Mouse (Mus musculus): ENCODE results near the gene Tpgs1. TPM values are rescaled to one million over a fixed set of nuclear protein-coding genes. Genes with fewer than 3 reads are reported as not detected.

Gene Tpgs1
- total RNA-seq, 2 experiments from 2014 or later, result 18.1 to 19.9 TPM

DNA sequence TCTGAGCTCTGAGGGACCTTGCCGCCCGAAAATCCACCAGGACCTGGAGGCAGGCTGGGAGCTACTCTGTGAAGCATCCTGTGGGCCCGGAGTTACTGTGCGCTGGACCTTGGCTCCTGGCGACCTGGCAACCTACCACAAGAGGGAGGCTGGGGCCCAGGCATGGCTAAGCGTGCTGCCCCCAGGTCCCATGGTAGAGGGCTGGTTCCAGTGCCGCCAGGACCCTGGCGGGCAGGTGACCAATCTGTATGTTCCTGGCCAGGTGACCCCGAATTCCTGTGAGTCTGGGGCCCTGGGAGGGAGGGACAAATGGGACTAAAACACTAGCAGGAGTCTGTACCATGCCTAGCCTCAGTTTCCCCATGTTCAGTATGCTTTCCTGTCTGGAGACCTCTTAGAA is 2.7 kb upstream of the Tpgs1 start:
- DNase-seq, result no peak
- intact Hi-C loops (cut with DNase I), result no loop called here

DNA sequence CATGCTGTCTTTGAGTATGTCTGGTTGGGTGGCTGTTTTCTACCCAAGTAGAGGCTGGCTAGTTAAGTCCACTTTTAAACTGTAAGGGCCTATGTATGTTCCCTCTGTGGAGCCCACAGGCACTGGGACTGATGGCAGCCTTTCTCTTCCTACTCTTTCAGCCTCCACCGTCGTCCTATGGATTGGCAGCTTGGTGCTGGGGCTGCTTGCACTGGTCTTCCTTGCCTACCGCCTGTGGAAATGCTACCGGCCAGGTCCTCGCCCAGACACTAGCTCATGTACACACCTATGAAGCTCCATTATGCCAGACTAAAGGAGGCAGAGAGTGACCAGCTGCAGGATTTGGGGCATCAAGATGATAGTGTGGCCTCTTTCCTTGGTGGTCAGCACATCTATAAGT is 1.1 kb upstream of the Tpgs1 start:
- no peak for DNase-seq
- intact Hi-C loops (cut with DNase I), result loop anchor here (1.0 kb wide), 1 partner anchor 73 kb away; no protein-coding TSS in a partner anchor

DNA sequence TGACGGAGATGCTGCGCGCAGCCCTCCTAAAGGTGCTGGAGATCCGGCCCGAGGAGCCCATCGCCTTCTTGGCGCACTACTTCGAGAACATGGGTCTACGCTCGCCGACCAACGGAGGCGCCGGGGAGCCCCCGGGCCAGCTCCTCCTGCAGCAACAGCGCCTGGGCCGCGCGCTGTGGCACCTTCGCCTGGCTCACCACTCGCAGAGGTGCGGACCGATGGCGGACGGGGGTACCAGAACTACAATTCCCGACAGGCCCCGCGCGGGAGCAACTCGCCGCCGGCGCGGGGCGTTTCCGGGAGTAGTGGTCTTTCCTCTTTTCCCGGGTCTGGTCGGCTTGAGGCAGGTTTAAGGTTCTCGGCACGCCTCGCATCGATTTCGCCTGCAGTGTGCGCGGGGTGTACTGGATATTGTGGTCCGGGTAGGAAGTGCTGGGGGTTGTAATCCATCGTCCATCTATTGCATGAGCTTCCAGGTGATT is 448 bp downstream of the Tpgs1 start:
- peak in 1 of 2 experiments; percentile 76 for DNase-seq
- intact Hi-C loops (cut with DNase I), result no loop called here

DNA sequence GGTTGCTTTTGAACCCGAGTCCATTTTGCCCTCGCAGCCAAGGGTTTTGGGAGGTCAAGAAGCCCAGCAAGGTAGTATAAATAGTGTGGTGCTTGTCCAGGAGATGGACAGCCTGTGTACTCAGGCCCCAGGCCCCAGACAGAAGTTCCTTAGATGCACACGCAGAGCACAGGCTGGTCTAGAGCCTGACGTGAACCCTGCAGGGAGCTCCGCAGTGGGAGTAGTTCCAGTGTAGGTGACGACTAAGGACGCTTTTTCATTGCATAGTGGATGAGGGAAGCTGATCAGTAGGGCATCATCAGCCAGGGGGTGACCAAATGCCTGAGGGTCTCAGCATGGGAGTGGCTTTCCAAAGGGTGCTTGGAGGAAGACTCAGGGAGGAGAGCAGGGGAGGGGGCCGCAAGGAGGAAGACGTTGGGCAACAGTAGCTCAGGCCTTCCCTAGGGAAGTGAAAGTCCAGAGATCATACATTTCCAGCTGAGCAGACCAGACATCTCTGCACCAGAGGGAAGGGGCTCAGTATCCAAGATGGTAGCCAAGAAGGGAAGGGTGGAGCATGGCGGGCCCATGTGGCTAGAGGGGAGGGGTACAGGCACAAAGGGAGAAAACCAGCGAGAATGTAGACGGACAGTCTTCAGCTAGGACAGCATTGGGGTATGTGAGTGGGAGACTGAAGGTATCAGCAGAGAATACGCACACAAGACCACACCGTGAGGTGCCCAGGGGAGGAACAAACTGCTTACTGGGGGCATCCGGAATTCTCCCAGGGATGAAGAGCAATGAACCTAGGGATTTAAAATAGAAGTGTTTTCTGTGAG is 1.1 kb downstream of the Tpgs1 start:
- intact Hi-C loops (cut with DNase I), result no loop called here
- DNase-seq, result no peak

DNA sequence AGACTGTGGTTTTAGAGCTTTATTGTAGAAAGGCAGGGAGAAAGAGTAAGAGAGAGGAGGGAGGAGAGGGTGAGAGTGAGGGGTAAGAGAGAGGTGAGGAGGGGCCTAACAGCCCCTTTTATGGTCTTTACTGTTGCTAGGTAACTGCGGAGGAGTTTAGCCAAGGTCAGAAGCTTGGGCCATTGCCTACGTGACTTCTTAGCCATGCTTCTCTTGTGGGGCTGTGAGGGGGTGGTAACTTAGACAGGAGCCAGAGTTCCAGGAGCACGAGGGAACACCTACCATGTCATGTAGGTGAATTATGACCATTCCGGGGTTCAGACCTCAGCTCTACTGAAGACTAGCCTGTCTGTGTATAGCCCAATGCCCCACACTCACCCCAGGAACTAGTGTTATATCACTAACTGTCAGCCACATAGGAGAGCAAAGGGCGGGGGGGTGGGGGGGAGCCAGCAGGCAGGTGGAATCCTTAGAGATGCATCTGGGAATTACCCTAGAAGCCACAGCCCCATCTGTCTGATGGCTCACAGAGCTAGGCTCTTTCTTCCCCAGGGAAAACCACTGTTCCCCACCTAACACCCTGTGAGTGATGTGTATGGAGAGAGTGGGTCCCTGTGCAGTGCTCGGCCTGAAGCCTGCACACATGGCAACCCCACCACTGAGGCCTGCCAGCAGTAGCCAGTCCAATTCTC is 2.4 kb downstream of the Tpgs1 start:
- intact Hi-C loops (cut with DNase I), result no loop called here
- no peak for DNase-seq

DNA sequence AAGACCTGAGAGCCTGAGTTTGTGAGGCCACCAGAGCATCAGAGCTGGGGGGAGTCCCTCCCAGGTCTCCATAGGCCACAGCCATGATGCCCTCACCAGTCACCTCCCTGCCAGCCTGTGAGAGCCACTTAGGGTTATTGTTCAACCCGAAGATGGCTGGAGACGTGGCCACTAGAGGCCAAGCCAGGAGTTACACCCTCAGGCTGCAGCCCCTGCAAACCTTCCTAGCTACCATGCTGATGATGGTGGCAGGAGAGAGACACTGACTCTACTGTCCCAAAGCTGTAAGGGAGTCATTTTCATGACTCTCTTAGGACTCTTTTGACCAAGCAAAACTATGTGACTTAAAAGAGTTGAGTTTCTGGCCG is 2.9 kb downstream of the Tpgs1 start:
- intact Hi-C loops (cut with DNase I), result no loop called here
- no peak for DNase-seq

DNA sequence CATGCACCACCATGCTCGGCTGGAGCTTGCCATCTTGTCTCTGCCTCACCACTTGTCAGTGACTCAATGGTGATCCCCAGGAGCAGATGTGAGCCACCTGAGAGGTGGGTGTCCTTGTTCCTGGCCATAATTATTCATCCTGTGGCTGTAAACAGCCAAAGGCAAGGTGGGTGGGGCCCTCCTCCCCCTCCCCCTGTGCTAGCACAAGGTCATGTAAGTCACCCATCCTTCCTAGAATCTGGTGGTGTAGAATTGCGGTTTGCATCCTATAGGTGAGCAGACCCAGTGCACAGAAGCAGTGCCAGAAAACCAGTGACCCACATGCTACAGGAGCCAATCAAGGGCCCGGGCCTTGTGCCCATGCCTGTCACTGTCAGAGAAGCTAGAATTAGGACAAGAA is 3.9 kb downstream of the Tpgs1 start:
- no peak for DNase-seq
- intact Hi-C loops (cut with DNase I), result no loop called here

DNA sequence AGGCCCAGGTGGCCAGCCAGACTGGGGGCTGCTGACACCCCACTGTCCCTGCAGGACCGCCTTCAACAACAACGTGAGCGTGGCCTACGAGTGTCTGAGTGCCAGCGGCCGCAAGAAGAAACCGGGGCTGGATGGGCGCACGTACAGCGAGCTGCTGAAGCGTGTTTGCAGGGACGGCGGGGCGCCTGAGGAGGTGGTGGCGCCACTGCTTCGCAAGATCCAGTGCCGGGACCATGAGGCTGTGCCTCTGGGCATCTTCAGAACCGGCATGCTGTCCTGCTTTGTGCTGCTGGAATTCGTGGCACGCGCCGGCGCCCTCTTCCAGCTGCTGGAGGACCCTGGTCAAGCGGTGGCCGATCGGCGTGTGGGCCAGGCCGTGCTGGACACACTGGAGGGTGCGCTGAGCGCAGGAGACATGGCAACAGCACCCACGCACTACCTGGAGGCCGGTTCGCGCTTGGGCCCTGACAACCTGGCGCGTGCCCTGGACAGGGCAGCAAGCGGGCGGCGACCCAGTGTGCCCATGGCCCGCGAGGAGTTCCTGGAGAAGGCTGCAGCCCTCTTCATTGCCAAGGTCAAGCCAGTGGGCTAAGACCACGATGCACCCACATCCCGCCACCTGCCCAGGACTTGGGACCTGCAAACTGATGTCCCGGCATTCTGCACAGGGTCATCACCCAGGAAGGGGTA is 6.3 kb downstream of the Tpgs1 start:
- intact Hi-C loops (cut with DNase I), result no loop called here
- DNase-seq, result no peak

DNA sequence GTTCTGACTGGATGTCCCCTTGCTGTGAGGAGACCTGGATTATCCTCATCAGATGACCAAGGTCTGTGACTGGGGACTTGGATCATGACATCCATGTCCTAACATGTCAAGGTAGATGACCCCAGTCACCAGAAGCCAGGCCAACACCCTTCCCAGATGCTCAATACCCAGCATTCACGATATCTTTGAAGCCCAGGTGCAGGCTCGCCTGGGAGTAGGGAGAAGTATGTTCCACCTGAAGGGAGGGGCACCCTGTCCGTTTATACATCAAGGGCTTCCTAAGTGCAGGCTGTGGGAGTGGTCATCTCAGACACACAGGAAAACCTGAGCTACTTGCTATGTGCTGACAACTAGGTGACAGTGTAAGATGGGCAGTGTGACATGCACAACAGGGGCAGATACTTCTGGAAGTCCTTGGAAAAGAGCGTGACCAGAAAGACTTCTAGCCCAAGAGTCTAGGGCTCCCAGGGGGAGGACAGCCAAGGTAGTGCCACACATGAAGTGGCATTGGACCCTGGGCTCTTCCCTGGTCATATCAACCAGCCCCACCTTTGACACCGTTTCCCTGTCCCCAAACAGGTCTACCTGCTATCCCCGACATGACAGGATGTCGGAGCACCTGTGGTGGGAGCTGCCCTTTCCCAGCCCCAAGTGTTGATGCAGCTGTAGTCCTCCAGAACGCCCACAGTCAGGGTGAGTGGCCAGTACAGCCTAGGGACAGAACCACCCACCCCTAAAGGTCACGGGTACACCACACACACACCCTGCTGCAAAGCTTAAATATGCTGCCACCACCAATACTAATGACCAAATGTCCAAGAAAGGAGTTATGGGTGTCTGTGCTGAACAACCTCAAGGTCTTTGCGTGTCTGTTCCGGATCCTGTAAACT is 11.7 kb downstream of the Tpgs1 start:
- no peak for DNase-seq
- intact Hi-C loops (cut with DNase I), result no loop called here

DNA sequence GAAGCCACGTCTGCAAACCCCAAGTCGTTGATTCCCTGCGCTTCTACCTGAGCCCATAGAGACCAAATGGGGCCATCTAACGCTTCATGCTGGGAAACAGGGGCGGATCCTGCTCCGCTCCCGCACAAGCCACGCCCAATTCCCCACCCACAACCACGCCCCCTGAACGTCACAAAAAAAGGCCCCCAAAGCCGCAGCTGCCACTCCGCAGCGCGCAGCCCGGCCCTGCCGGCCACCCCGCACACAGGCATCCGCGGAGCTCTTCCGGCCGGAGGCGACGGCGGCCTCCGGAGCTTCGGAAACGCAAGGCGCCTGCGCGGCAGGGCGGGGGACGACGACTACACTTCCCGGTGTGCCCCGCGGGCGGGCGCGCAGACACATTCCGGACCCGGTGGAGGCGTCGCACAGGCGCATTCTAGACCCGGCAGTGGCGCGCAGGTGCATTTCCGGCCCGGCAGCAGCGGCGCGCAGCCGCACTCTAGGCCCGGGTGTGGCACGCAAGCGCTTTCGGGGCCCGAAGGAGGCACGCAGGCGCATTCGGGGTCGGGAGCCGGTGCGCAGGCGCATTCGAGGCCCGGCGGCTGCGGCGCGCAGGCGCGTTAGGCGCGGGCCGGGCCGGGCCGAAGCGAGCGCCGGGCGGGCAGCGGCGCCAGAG is 12.5 kb downstream of the Tpgs1 start, which contains the start of gene Cdc34:
TSS of gene Cdc34 (plus strand) at position 605 of the 655 bp plus-strand sequence.
- intact Hi-C loops (cut with DNase I), result no loop called here

DNA sequence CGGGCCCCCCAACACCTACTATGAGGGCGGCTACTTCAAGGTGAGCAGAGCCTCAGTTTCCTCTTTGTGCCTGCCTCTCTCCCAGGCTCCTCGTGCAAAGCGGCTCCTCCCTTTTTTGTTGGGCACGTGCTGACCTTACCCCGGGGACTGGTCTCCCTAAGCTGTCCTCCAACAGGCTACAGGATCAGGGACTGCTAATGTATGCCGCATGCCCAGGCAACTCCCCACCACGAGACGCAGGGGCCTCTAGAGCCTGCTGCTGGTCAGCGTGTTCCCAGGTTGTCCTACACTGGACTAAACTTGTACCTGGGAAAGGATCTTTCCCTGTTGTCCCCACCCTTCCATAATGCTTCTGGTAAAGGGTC is 13.4 kb downstream of the Tpgs1 start:
- DNase-seq, result peak in 1 of 2 experiments; percentile 41
- intact Hi-C loops (cut with DNase I), result no loop called here

More for the DNA sequence above, 12.5 kb downstream of the Tpgs1 start, which contains the start of gene Cdc34:
- DNase-seq, result peak; percentile 99

DNA sequence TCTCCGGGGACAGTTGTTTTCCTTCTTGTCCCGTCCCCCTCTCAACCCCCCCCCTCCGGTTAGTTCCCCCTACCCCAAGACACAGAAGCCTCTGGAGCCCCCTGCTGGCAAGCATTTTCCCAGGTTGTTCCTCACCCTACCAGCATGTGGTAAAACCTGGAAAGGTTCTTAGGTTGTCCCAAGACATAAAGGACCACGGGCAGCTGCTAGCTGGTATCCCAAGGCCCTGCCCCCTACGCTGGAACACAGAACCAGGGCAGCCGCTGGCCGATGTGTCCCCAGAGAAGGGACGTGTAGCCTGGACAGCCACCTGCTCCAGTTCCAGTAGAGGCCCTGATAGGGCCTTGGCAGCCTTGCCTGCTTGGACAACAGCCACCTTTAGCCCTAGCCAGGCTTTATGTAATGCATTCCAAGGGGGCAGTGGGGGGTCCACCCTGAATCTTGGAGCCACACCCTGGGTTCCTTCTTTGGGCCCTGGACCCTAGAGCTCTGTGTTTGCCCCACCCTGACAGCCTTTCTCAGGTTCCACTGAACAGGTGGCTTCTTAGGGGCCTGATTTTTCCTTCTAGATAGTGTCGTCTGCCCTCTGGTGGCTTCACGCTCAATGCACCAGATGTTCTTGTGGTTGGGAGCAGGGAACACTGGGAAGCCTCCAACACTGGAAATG is 13.9 kb downstream of the Tpgs1 start:
- intact Hi-C loops (cut with DNase I), result no loop called here
- peak; percentile 60 to 70 for DNase-seq

DNA sequence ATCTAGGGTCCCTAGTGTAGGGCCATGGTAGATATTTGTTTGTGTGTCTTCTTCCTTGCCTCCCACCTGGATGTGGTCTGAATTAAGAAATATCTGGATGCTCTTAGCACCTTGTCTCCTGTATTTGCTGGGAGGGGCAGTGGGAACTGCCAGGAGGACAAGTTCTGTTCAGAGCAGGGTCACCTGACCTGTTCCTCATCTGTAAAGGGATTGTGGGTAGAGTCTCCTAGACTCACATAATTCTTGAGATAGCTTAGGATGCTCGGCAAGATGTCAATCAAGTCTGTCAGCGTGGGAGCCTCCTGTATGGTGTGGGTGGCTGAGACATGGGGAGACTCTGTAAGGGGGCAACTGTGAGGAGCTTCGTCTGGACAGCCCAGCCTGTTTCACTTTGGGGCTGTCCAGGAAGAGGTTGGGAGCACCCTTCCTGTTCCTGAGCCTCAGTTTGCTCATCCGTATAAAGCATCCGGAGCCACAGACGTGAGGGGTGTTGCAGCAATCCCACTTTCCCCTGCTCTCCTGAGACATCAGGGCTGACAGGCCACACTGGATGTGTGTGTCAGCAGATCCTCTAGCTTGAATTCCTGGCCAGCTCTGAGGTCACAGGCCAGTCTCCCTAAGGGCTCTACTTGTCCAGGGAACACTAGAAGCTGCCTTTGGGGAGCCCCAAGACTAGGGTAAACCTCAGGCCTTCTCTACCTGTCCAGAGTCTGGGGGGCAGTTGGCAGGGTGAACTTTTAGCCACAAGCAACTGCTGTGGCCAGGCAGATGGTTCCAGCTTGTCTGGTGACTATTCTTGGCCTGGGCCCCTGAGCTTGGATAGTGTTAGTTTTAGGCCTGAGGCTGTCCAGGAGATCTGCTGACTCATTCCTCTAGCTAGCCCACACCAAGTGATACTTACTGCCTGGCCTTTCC is 14.8 kb downstream of the Tpgs1 start:
- intact Hi-C loops (cut with DNase I), result no loop called here
- peak; percentile 57 to 71 for DNase-seq

DNA sequence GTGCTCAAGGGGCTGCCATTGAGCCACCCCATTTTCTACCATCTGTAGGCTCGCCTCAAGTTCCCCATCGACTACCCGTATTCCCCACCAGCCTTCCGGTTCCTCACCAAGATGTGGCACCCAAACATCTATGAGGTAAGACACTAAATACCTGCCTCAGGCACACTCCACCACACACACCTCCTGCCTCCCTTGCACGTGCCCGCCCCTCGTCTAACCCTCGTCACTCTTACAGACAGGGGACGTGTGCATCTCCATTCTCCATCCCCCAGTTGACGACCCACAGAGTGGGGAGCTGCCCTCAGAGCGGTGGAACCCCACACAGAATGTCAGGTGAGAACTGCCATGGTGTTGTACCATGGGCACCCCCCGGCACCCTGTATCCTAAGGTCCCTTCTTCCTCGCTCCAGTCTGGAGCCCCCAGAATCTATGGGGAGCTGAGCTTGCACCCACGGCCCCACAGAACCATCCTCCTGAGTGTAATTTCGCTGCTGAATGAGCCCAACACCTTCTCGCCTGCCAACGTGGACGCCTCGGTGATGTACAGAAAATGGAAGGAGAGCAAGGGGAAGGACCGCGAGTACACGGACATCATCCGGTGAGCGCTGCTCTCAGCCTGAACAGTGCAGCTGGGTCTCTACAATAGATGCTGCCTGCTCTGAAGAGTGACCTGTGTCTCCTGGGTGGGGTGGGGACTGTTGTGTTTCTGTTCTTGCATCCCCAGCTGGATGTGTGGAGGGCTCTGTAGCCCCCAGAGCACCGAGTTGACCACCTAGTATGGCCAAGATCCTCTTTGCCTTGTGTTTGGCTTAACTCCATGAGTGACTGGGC is 15.8 kb downstream of the Tpgs1 start:
- intact Hi-C loops (cut with DNase I), result no loop called here
- DNase-seq, result no peak

DNA sequence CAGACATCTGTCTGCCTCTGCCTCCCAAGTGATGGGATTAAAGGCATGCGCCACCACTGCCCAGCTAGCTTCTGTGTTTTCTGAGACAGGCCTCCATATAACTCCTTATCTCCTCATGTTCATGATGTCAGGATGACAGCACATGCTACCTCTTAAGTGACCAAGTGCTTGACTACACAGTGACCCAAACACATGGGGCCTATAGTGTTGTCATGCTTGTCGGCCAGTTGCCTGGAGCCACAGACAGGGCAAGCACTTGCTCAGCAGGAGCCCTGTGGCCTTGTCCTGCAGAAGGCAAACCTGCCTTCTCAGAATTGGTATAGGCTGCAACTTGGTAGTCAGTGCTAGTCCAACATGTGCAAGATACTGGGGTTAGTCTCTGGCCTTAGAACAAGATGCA is 17.1 kb downstream of the Tpgs1 start:
- no peak for DNase-seq
- intact Hi-C loops (cut with DNase I), result no loop called here

DNA sequence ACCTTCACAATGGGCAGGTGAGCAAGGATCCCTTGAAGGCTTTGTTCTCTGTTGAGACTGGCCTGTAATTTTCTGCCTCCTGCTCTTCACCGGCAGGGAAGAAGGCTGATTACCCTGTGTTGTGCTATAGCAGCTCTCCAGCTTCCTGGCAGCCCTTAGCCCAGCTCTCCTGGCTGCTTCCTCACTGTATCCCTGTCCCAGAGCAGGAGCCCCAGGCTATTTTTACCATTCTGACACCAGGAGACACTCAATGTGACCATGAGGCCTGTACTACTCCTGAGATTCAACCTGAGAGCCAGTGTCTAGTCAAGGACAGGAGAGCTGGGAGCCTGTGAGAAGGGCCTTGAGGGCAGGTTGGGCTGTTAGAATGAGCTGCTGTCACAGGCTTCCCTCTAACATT is 17.5 kb downstream of the Tpgs1 start:
- intact Hi-C loops (cut with DNase I), result no loop called here
- no peak for DNase-seq

DNA sequence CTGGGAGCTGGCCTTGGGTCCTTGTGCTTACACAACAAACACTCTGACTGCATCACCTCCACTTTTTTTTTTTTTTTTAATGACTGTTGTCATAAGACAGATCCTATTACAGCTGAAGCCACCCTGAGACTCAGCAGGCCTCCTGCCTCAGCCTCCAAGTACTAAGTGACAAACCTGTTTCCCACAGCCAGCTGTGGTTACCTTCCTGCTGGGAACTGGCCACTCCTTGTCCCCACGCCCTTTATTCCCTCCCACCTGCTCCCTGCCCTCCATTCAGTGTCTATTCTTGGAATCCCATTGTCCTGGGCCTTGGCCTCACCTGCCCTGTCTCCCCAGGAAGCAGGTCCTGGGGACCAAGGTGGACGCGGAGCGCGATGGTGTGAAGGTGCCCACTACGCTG is 18.3 kb downstream of the Tpgs1 start:
- no peak for DNase-seq
- intact Hi-C loops (cut with DNase I), result no loop called here

Measured in heart, postnatal 36 days (tissue).